Mouse (Mus musculus): Measurements from ENCODE around the gene Spock2. TPM values are rescaled to one million over a fixed set of nuclear protein-coding genes. Genes with fewer than 3 reads are reported as not detected.
"Not testable (repeated sequence)": the region's sequence is repeated elsewhere in the genome, so short reads cannot be mapped to it uniquely, and the experiment has no call there.

Gene Spock2
- polyA plus RNA-seq, 3 experiments from 2014 or later, result 1.5 to 8.7 (median 8.0) TPM

DNA sequence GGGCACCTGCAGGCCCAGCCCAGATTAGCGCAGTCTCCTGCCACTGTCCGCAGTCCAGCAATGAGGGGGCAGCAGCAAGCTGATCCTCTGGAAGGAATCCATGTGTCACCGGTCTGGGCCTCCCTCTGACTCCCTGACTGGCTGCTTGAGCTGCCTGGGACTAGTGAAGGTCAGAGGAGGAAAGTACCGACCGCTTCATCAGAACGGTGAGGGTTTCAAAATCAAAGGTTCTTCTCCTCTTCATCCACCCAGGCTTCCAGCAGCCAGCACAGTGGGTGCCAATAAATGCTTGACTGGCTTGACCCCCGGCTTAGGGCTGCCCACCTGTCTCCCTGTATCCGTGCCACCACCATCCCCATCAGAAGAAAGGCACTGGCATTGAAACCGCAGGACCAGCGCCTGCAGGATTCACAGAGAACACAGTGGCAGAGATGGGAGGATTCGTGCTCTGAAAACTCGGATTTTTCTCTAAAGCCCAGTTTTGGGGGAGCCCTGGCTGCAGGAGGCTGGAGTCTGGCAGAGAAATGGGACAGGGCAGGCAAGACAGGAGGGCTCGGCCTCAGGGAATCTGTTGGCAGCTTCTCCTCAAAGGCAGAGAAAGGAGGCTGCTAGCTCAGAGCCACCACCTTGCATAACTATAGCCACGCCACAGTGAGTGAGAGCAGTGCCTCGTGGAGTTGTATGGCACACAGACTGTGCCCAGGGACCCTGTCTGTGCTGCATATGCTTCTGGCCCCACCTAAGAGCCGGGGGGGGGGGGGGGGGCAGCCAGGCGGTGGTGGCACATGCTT, 2.5 kb downstream of the Spock2 start:
- no peak for ATAC-seq

DNA sequence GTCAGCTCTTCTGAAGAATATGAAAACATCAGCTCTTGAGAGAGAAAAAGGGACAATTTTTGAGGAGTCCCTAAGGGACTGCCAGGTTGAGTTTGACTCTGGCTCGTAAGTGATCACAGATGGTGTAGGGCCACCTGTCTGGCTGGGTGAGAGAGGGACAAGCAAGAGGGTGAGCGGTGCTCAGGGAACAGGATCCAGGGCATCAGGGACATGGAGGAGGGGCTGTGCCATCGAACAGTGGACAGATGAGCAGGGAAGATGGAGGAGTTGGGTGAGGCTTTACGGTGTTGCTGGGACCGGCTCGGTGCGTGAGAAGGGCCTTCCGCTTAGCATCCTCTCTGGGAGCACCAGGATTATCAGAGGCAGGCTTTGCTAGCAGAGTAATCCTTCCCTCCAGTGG, 3.3 kb downstream of the Spock2 start:
- ATAC-seq, result no peak

DNA sequence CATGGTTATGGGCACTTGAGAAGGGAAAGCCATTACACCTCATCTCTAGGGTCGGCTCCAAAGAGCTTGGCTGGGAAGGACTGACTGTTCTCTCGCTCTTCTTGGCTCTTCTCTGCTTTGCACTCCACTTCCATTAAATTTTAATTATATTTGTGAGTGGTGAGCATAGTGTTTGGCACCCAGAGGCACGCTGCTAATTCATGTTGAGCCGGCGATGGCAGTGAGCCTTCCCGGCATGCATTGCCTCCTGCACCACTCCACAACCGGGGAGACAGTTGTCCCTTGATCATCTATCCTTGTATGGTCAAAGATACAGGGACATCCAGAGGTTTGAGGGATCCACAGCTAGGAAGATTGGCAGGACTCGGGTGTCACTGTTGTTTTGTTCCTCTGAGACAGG, 4.0 kb downstream of the Spock2 start:
- ATAC-seq, result no peak

DNA sequence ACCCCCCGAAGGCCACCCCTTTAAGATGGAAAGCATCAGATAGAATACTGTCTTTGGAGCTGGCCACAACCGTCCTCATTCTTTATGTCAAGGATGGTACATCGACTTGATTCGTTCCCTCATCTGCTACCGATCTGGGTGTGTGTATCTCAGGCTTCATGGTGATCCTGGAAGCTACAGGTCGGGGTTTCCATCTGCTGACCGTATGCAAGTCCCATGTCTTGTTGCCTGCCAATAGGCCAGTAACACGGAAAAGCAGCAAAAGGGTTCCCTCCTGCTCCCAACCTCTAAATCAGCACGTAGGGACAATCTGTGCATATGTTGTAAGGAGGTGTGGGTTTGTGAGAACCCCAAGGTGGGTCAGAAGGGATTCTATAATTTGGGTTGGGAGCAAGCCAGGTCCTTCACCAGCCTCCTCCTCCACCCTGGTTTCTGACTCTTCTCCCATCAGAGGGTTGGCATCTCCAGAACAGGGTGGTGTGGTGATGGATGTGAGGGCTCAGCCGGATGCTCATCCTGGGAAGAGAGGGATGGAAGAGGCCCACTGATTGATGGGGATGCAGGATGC, 5.0 kb downstream of the Spock2 start:
- no peak for ATAC-seq

DNA sequence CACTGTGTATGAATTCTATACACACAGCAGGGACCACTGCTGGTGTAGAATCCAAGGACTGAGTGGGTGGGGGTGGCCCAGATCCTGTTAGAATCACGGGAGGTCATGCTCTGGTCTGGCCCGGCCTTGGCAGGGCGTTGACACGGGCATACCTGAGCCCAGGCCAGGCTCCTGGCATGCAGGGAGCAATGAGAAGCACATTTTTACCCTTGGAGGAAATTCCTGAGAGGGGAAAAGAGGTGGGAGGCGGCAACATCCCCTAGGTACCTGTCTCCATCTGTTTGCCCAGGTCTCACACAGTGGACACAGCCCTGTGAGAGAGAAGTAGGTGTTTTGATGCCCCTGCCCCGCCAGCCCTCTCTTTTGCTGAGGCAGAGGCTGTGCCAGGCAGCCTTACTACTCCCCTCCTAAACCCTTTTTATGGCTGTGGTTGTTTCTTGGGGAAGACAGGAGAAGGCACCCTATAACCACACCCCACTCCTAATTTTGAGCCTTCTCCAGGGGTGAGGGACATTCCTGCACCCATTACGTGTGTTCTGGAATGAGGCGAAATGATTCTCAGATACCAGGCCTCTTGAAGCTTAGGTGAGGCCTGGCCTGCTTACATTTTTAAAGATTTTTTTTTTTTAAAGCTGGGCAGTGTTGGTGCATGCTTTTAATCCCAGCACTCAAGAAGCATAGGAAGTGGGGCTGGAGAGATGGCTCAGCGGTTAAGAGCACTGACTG, 8.1 kb downstream of the Spock2 start:
- ATAC-seq, result no peak

- peak; percentile 68 for ATAC-seq
Measured at GRCm38 (mm10) chr10:60115345-60116185, 9.5 kb downstream of the Spock2 start.

- ATAC-seq, result no peak
Measured at GRCm38 (mm10) chr10:60116997-60117396, 11.0 kb downstream of the Spock2 start.

DNA sequence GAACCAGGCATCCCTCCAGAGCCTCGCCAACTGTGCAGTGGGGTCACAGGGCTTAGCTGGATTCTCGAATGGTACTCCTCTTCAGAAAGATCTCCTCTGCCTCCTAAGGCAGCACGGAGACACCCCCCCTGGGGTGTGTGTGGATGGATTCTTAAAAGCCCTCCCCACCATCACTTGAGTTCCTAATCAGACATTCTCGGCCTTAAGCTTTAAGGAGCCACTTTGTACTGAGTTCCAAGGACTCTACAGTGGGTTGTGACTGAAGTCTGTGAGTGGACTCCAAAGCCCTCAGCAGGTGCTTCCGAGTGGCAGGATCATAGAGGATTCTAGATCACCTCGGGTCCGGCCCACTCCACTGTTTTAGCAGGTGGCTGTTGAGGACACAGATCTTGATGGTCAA, 12.4 kb downstream of the Spock2 start:
- ATAC-seq, result no peak

DNA sequence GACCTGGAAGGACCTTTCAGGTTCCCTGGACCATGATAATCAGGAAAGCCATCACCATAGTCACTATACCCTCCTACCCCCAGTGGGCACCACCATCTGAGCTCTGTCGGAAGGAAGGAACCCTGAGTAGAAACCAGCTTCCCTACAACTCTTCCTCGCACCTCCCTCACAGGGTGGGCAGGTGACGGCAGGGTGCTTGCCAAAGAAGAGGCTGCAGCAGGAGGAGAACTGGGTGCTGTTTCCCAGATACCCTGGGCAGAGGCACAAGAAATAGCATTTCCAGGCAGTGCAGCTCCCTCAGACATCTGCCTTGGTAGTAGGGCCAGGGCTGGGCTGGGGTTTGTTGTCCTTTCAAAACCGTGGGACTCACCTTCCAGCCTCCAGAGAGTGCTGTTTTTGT, 14.6 kb downstream of the Spock2 start:
- no peak for ATAC-seq

DNA sequence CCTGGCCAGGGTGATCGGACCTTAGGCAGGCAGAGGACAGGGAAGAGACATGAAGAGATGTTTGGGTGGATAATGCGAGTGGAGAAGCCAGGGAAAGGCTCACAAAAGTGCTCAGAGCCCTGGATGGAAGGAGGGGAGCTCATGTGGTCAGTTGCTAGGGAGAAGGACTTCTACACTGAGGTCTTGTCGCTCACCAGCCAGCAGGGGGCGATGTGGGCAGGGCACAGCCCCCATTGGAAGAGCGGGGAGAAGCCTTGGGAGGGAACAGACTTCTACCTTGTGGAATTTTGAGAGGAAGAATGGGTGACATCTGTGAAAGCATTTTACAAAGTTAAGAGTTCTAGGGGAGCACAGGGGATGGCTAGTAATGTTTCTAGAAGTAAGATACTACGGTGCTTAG, 18.1 kb downstream of the Spock2 start:
- no peak for ATAC-seq

GRCm38 (mm10) chr10:60125529-60126327, 19.7 kb downstream of the Spock2 start:
- no peak for ATAC-seq

DNA sequence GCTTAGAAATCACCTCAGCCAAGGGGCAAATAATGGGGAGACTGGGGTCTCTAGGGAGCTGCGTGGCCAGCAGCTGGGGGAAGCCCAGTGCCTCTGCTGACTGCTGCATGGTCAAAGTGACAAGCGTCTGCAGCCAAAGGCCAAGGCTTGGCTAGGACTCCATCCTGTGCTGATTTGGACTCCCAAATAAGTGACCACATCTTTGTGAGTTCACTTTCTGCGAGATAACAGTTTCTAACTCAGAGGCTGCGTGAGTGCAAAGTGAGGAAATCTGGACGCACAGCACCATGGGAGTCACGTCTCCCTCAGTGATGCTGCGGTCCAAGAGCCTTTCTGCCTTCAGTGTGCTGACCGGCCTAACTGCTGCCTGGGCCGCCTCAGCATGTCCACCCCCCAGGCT, 22.3 kb downstream of the Spock2 start:
- ATAC-seq, result no peak

DNA sequence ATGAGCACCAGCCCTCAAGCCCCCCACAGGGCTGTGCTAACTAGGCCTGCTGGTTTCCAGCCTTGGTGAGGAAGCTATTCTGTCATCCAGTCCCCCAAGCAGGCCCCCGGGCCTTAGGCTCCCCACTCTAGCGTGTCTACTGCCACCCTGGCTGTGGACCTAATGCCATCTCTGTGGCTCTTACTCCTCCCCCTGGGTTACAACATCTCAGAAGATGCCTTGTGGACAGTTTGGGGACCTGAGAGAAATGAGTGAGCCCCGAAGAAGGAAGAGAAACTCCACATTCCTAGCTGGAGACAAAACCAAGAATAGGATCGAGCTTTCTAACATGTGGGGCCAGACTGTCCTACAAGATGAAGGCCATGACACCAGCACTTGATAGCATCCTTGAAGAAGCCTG, 24.5 kb downstream of the Spock2 start:
- ATAC-seq, result no peak

DNA sequence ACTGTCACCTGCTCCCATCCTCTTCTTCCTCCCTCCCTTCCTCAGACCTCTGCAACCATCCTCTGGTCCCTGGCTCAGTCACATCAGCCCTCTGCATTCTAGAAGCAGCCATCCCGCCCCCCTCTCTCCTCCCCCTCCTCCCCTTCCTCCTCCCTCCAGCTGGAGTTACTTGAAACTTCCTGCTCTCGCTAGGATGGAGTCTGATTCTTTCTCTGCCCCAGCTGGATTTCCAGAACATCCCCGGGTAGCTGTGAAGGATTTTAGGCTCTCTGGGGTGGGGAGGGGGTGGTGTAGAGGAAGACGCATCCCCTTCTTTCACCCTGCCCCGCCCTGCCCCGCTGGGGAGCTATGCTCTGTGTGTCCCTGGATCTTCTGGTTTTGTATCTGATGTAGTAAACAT, 27.5 kb downstream of the Spock2 start:
- no peak for ATAC-seq

DNA sequence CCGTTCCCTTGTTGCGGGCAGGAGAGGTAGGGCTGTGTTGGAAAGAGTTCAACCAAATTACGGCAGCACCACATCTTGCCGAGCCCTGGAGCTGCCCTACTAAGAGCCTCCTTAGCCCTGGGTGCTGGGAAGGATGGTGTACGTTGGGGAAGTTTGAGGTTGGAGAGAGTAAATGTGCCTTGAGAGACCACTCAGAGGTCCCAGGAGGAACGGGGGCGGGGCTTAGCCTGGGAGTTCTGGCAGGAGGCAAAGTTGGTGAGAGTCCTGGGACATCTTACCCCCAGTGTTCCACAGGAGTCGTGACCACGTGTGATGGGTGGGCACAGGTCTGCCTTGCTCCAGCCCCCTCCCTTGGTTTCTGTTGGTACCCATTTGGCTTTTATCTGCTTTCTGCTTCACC, 28.2 kb downstream of the Spock2 start:
- ATAC-seq, result no peak

- not testable (repeated sequence) for ATAC-seq
Measured at GRCm38 (mm10) chr10:60136010-60136409, 30.0 kb downstream of the Spock2 start.

DNA sequence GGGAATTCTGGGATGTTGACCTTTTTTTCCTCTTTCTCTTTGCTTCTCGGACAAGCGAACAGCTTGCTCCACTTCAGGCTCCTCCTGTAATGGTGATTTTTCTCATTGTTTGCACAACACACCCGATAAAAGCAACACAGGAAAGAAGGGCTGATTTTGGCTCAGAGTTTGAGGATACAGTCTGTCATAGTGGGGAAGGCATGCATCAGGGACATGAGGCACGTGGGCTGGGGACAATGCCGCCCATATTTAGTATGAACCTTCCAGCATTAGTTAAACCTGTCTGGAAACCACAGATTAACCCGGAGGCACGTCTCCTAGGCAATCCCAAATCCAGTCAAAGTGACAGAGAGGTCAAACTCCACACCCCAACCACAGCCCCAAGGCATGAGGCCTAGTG, 30.9 kb downstream of the Spock2 start:
- no peak for ATAC-seq

DNA sequence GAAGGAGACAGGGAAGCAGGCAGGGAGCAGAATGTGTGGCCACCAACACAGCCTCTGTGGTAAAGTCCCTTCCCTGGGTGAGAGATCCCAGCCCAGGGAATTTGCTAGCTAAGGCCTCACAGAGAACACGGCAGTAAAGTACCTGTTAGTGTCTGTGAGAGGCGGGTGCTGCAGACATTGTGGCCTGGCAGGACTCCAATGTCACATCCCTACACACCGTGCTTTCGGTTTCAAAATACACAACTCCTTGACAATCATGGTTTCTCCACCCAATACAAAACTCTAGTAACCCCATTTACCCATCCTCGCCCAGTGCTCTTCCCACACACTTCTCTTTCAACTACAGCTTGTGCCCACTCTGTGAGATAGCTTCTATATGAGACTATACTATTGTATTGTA, 32.7 kb downstream of the Spock2 start:
- ATAC-seq, result peak; percentile 88

DNA sequence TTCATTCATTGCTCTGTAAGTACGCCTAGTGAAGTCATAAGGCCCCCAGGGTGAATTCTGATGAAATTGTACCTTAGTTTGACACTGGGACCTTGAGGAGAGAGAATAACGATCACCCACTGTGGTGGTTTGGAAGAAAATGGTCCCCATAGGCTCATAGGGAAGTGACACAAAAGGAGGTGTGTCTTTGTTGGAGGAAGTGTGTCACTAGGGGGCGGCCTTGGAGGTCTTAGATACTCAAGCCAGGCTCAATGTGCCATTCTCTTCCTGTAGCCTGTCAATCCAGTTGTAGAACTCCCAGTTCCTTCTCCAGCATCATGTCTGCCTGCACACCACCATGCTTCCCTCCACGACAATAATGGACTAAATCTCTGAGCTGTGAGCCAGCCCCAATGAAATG, 34.7 kb downstream of the Spock2 start:
- ATAC-seq, result no peak

DNA sequence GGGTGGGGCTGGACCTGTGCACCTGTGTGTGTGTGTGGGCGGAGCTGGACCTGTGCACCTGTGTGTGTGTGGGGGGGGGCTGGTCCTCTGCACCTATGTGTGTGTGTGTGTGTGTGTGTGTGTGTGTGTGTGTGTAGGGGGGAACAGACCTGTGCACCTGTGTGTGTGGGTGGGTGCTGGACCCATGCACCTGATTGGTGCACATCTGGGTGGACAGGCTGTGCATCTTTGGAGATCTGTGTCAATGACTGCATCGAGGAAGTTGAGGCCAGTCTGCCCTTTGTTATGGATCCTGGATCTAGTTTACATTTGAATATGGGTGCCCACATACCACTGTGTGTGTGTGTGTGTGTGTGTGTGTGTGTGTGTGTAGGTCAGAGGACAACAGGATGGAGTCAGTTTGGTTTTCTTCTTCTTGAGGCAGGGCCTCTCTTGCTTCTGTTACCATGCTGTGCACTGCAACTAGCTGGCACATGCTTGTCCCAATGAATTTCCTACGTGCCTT, 35.7 kb downstream of the Spock2 start:
- ATAC-seq, result no peak

GRCm38 (mm10) chr10:60147510-60148047, 41.6 kb downstream of the Spock2 start:
- not testable (repeated sequence) for ATAC-seq

DNA sequence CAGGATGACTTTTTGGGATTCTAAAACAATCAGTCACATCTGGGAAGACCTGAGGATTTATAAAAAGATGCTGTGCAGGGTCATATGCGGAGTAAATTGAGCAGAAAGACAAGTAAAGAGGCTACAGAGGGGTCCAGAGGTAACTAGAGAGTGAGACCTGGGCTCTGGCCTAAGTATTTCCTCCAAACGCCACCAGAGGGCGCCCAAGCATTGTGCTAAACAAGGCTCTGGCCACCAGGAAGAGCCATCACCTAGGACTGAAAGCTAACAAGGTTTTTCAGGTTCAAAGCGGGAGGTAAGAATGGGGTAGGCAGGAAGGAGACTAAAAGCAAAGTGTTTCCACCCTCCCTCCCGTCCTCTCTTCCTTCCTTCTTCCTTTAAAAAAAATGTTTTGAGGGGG, 42.1 kb downstream of the Spock2 start:
- ATAC-seq, result peak; percentile 92

All from inflammation-experienced regulatory T-cells, adult 6 months (primary cell).